8 mouse cellular contexts compared by ENCODE assay signal in the genomic region with DNA sequence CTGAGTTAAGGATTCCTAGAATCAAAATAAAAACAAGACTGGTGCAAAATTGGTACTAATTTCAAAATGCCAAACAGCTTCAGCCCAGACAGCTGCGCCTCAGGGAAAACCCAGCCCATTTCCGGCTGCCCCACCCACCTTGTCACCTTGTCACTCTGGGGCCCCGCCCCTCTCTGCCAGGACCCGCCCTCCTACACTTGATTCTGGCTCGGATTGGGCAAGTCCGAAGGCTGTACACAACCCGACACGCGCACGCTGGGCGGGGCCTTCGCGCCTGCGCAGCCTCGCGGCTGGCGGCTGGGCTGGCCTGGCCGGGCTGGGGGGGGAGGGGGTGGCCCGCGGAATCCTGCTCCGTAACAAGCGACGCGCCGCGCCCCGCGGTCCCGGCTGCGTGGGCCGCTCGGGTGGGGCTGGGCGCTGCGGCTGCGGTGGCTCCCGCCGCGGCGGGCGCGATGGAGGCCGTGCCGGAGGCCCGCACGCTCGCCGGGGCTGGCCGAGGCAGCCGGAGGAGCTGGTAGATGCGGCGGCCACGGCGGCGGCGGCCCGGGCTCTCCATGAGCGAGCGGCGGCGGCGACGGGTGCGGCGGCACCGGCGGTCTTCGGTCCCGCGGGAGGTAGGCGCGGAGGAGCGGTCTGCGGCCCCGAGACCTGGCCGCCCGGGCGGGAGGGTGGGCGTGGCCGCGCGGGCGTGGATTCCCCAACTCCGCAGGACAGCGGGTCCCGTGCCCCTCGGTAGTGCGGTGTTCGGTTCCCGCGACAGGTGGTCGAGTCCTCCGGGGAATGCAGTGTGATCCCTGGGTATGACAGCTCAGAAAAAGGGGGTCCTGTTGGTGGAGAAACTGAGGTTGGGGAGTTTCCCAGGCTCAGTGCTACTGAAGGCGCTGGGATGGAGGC. TPM values are rescaled to one million over a fixed set of nuclear protein-coding genes. Genes with fewer than 3 reads are reported as not detected.
DNase-seq lines count a peak whose midpoint lies in the region; ATAC-seq lines count a peak whose summit lies in the region.

A gene (plus strand): TSS at position 329 of the 894 bp plus-strand sequence.

- H3K4me3 ChIP-seq in hindbrain, embryonic 11.5 days (ENCODE audit: low read depth, low read length), result peak within 1 kb of the TSS; percentile 81

- under 1% methylated on average over 55 of the region's 93 CpGs for WGBS in hindbrain, embryonic 11.5 days

- no peaks in the 10 kb centered on the region for H3K27me3 ChIP-seq in hindbrain, embryonic 11.5 days (ENCODE audit: control insufficient read depth, insufficient read depth, low read length)

- H3K36me3 ChIP-seq in hindbrain, embryonic 11.5 days (ENCODE audit: control insufficient read depth, insufficient read depth, low read length), result no peaks in the 10 kb centered on the region

- H3K9me3 ChIP-seq in hindbrain, embryonic 11.5 days (ENCODE audit: control insufficient read depth, low read length), result no peaks in the 10 kb centered on the region

- DNase-seq in Muller cell, postnatal 12 days (ENCODE audit: inconsistent ontology term), result peak; percentile 99
- DNase-seq in cerebellum, adult 9-11 months, result peak; percentile 96
- peak; percentile 91 to 95 for DNase-seq in frontal cortex, adult 2 months (ENCODE audit: extremely low spot score in 1 of 2, low spot score in 1 of 2)
- peak; percentile 97 for DNase-seq in hindbrain, embryonic 11.5 days (ENCODE audit: low spot score)
- peak; percentile 89 to 94 for DNase-seq in layer of hippocampus, postnatal 10 days (ENCODE audit: low spot score in 2 of 2)
- DNase-seq in lung, postnatal 10 days, result peak; percentile 97
- peak; percentile 94 for DNase-seq in ovary, postnatal 36 days (ENCODE audit: low spot score)
- peak; percentile 96 for DNase-seq in thymus, postnatal 25 days

- peak within 1 kb of the TSS; percentile 78 for H3K4me2 ChIP-seq in hindbrain, embryonic 11.5 days (replicated peaks; ENCODE audit: low read depth, low read length)

- no peaks in the 10 kb centered on the region for H3K4me1 ChIP-seq in hindbrain, embryonic 11.5 days (replicated peaks; ENCODE audit: control insufficient read depth, insufficient read depth, low read length)

- H3K9ac ChIP-seq in hindbrain, embryonic 11.5 days (ENCODE audit: low read depth, low read length), result peak within 1 kb of the TSS; percentile 85

- ATAC-seq in hindbrain, embryonic 11.5 days (ENCODE audit: low FRiP score), result peak; percentile 100

- peak within 1 kb of the TSS; percentile 70 for H3K27ac ChIP-seq in hindbrain, embryonic 11.5 days (ENCODE audit: low read depth, low read length)

RNA-seq across cellular contexts. Expression of the gene that starts here (rescaled TPM):
- 8.4 and 9.4 TPM in 2 replicates for polyA plus RNA-seq in frontal cortex, adult 2 months (2012; rRNA removed)
- 2.2 and 3.1 TPM in 2 replicates for polyA plus RNA-seq in hindbrain, embryonic 11.5 days (2014; fragmentation: Nextera tagmentation; extraction: Ambion mirVana)
- 10 to 100 TPM; 13.5 to 14.7 TPM for total RNA-seq in layer of hippocampus, postnatal 10 days (2021)

Comparison
In these comparisons a context has a peak if more than half of its experiments do, and no peak if none do; other contexts are left out.
1. Peak in every context shown above with its lines: DNase-seq, ATAC-seq, H3K4me3 ChIP-seq and H3K27ac ChIP-seq.